Mouse (Mus musculus) adipose tissue, adult 10 weeks (tissue): ENCODE measurements around the gene Pomgnt1. TPM values are rescaled to one million over a fixed set of nuclear protein-coding genes. Genes with fewer than 3 reads are reported as not detected.

ENCODE experiments used
- polyA plus RNA-seq: library from polyadenylated mRNA; stranded (reverse); fragments of 350-450 nt; fragmentation: Illumina TruSeq; extraction: RNeasy Lipid Tissue Mini Kit (QIAGEN cat#74804); gene quantifications from one replicate; pipeline ENCODE4 v1.2.3, GENCODE M21; 2014; ENCODE audit warnings: low read depth, low replicate concordance

Pomgnt1 gene
- polyA plus RNA-seq, result 54.4 TPM

GRCm38 (mm10) chr4:116123602-116124519 is at the start of gene Pomgnt1, which contains the start of gene Rad54l:
Gene Pomgnt1 (plus strand): TSS chr4:116123840.
Gene Rad54l (minus strand): TSS chr4:116123690.

GRCm38 (mm10) chr4:116074861-116075620 is 48.6 kb upstream of the Pomgnt1 start, which contains the start of the genes Uqcrh and Lrrc41:
Gene Uqcrh (minus strand): TSS chr4:116075071.
Gene Lrrc41 (plus strand): TSS chr4:116075269.

GRCm38 (mm10) chr4:116151238-116151637 is 27.6 kb downstream of the Pomgnt1 start, which contains the start of gene Lurap1:
Gene Lurap1 (minus strand): TSS chr4:116151338.

GRCm38 (mm10) chr4:116167404-116167803 is 43.8 kb downstream of the Pomgnt1 start, which contains the start of gene Tspan1:
Gene Tspan1 (minus strand): TSS chr4:116167601.

GRCm38 (mm10) chr4:116173072-116173471 is 49.4 kb downstream of the Pomgnt1 start, which contains the start of the genes 1700042G07Rik and Gm49337:
Gene 1700042G07Rik (plus strand): TSS chr4:116173372.
Gene Gm49337 (plus strand): TSS chr4:116173384.

Other genes with a start within 250 kb of the Pomgnt1 start
- not detected for gene Kncn, start 239.4 kb upstream of the Pomgnt1 start, polyA plus RNA-seq
- 0.37 TPM for gene 6430628N08Rik, start 233.2 kb upstream of the Pomgnt1 start, polyA plus RNA-seq
- gene Dmbx1, start 183.9 kb upstream of the Pomgnt1 start, polyA plus RNA-seq, result not detected
- gene Faah, start 105.9 kb upstream of the Pomgnt1 start, polyA plus RNA-seq, result 40.8 TPM
- 15.4 TPM for gene Nsun4, start 70.0 kb upstream of the Pomgnt1 start, polyA plus RNA-seq
- gene Uqcrh, start 48.8 kb upstream of the Pomgnt1 start, polyA plus RNA-seq, result 654 TPM
- gene Lrrc41, start 48.6 kb upstream of the Pomgnt1 start, polyA plus RNA-seq, result 37.3 TPM
- gene Rad54l, start 150 bp upstream of the Pomgnt1 start, polyA plus RNA-seq, result 1.1 TPM
- 4.2 TPM for gene Lurap1, start 27.5 kb downstream of the Pomgnt1 start, polyA plus RNA-seq
- 41.6 TPM for gene Tspan1, start 43.8 kb downstream of the Pomgnt1 start, polyA plus RNA-seq
- gene 1700042G07Rik, start 49.5 kb downstream of the Pomgnt1 start, polyA plus RNA-seq, result 20.7 TPM
- gene Gm49337, start 49.5 kb downstream of the Pomgnt1 start, polyA plus RNA-seq, result not detected
- 19.1 TPM for gene Pik3r3, start 97.8 kb downstream of the Pomgnt1 start, polyA plus RNA-seq